Mouse (Mus musculus): Measurements from ENCODE around the gene Comt. TPM values are rescaled to one million over a fixed set of nuclear protein-coding genes. Genes with fewer than 3 reads are reported as not detected.

Comt gene
- polyA plus RNA-seq (2015; fragmentation: Illumina TruSeq; extraction: RNeasy Lipid Tissue Mini Kit (QIAGEN cat#74804); ENCODE audit: low read depth, low replicate concordance): 135 TPM

DNA sequence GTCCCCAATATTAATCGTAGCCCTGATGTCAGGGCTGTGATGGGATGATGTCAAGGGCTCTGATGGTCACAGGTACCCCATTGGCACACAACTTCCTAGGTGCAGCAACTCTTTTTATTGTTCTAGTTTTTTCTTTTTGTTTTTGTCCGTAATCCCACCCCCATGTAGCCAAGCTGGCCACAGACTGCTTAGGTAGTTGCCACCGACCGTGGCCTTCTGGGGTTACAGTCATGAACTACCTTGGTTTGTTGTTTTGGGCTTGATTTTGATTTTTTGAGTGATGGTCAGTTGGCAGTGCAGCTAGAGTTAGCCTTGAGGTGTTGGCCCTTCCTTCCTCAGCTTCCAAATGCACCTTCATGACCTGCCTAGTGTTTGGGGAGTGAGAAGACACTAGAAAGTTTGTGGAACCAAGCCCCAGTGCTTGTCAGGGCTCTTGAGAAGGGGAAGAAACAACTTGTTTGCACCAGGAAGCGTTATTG is at the start of gene Comt:
TSS of gene Comt (minus strand) at position 51 of the 479 bp plus-strand sequence.

DNA sequence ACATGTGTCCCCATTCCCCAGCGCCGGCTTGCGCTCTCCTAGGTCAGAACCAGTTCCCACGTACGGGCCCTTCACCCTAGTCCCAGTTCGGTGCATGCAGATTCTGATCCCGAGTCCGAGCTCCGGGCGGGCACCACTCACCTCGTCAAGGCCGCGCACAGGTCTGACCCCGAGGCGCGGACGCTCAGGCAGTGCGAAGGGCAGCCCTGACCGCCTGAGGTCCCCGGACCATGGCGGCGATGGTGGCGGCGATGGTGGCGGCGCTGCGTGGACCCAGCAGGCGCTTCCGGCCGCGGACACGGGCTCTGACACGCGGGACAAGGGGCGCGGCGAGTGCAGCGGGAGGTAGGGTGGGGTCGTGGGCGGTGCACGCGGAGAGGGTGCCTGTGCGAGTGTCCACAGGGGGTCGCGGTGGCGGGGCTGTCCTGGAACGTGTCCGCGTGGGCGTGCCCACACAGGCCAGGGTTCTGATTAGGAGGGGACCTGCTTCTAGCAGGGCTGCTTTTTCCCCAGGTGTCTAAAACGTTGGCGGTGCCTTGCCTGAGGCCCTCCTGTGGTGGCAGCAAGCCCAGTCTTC is 349 bp downstream of the Comt start, which contains the start of gene Txnrd2:
TSS of gene Txnrd2 (plus strand) at position 170 of the 577 bp plus-strand sequence.

Other genes starting within 250 kb of the Comt start
- not detected for gene Ccdc188, start 209.0 kb downstream of the Comt start, polyA plus RNA-seq (2015; fragmentation: Illumina TruSeq; extraction: RNeasy Lipid Tissue Mini Kit (QIAGEN cat#74804); ENCODE audit: low read depth, low replicate concordance)
- 67.7 TPM for gene Zdhhc8, start 191.7 kb downstream of the Comt start, polyA plus RNA-seq (2015; fragmentation: Illumina TruSeq; extraction: RNeasy Lipid Tissue Mini Kit (QIAGEN cat#74804); ENCODE audit: low read depth, low replicate concordance)
- gene Trmt2a, start 178.2 kb downstream of the Comt start, polyA plus RNA-seq (2015; fragmentation: Illumina TruSeq; extraction: RNeasy Lipid Tissue Mini Kit (QIAGEN cat#74804); ENCODE audit: low read depth, low replicate concordance): 66.7 TPM
- gene Ranbp1, start 178.1 kb downstream of the Comt start, polyA plus RNA-seq (2015; fragmentation: Illumina TruSeq; extraction: RNeasy Lipid Tissue Mini Kit (QIAGEN cat#74804); ENCODE audit: low read depth, low replicate concordance): 105 TPM
- gene Gm49776, start 168.5 kb downstream of the Comt start, polyA plus RNA-seq (2015; fragmentation: Illumina TruSeq; extraction: RNeasy Lipid Tissue Mini Kit (QIAGEN cat#74804); ENCODE audit: low read depth, low replicate concordance): not detected
- 24.6 TPM for gene Dgcr8, start 137.6 kb downstream of the Comt start, polyA plus RNA-seq (2015; fragmentation: Illumina TruSeq; extraction: RNeasy Lipid Tissue Mini Kit (QIAGEN cat#74804); ENCODE audit: low read depth, low replicate concordance)
- gene Tango2, start 78.7 kb downstream of the Comt start, polyA plus RNA-seq (2015; fragmentation: Illumina TruSeq; extraction: RNeasy Lipid Tissue Mini Kit (QIAGEN cat#74804); ENCODE audit: low read depth, low replicate concordance): 206 TPM
- gene Arvcf, start 78.7 kb downstream of the Comt start, polyA plus RNA-seq (2015; fragmentation: Illumina TruSeq; extraction: RNeasy Lipid Tissue Mini Kit (QIAGEN cat#74804); ENCODE audit: low read depth, low replicate concordance): 24.8 TPM
- 25.3 TPM for gene Txnrd2, start 468 bp downstream of the Comt start, polyA plus RNA-seq (2015; fragmentation: Illumina TruSeq; extraction: RNeasy Lipid Tissue Mini Kit (QIAGEN cat#74804); ENCODE audit: low read depth, low replicate concordance)
- 3.7 TPM for gene Gnb1l, start 71.9 kb upstream of the Comt start, polyA plus RNA-seq (2015; fragmentation: Illumina TruSeq; extraction: RNeasy Lipid Tissue Mini Kit (QIAGEN cat#74804); ENCODE audit: low read depth, low replicate concordance)
- gene Rtl10, start 72.0 kb upstream of the Comt start, polyA plus RNA-seq (2015; fragmentation: Illumina TruSeq; extraction: RNeasy Lipid Tissue Mini Kit (QIAGEN cat#74804); ENCODE audit: low read depth, low replicate concordance): 2.8 TPM
- 0.94 TPM for gene Tbx1, start 163.8 kb upstream of the Comt start, polyA plus RNA-seq (2015; fragmentation: Illumina TruSeq; extraction: RNeasy Lipid Tissue Mini Kit (QIAGEN cat#74804); ENCODE audit: low read depth, low replicate concordance)
- gene Gp1bb, start 195.6 kb upstream of the Comt start, polyA plus RNA-seq (2015; fragmentation: Illumina TruSeq; extraction: RNeasy Lipid Tissue Mini Kit (QIAGEN cat#74804); ENCODE audit: low read depth, low replicate concordance): 1.4 TPM
- gene Gm49601, start 199.6 kb upstream of the Comt start, polyA plus RNA-seq (2015; fragmentation: Illumina TruSeq; extraction: RNeasy Lipid Tissue Mini Kit (QIAGEN cat#74804); ENCODE audit: low read depth, low replicate concordance): 124 TPM
- 889 TPM for gene Sept5, start 203.1 kb upstream of the Comt start, polyA plus RNA-seq (2015; fragmentation: Illumina TruSeq; extraction: RNeasy Lipid Tissue Mini Kit (QIAGEN cat#74804); ENCODE audit: low read depth, low replicate concordance)